Mouse (Mus musculus) heart, embryonic 12.5 days (tissue): ENCODE measurements around the gene Fdxacb1. TPM values are rescaled to one million over a fixed set of nuclear protein-coding genes. Genes with fewer than 3 reads are reported as not detected.

Source experiments
- polyA plus RNA-seq: library from polyadenylated mRNA; unstranded; fragments of >200 nt; fragmentation: Nextera tagmentation; extraction: Ambion mirVana; gene quantifications from 2 replicates; pipeline ENCODE4 v1.2.1, GENCODE M21; 2016

Fdxacb1 gene
- polyA plus RNA-seq, 1 experiment from 2014 or later: 10.3 TPM

Other genes starting within 250 kb of the Fdxacb1 start
- 82.2 and 84.1 TPM in 2 replicates for gene Pts, start 239.5 kb upstream of the Fdxacb1 start, polyA plus RNA-seq
- 3.9 and 4.0 TPM in 2 replicates for gene Il18, start 213.4 kb upstream of the Fdxacb1 start, polyA plus RNA-seq
- gene Bco2, start 213.1 kb upstream of the Fdxacb1 start, polyA plus RNA-seq: 0.08 TPM in 1 of 2 replicates, not detected in the other
- gene Tex12, start 206.9 kb upstream of the Fdxacb1 start, polyA plus RNA-seq: 0.22 TPM in 1 of 2 replicates, not detected in the other
- 570 and 575 TPM in 2 replicates for gene Sdhd, start 164.4 kb upstream of the Fdxacb1 start, polyA plus RNA-seq
- gene Timm8b, start 164.3 kb upstream of the Fdxacb1 start, polyA plus RNA-seq: 290 and 305 TPM in 2 replicates
- gene Pih1d2, start 150.9 kb upstream of the Fdxacb1 start, polyA plus RNA-seq: 2.5 and 3.0 TPM in 2 replicates
- 20.4 and 21.0 TPM in 2 replicates for gene Nkapd1, start 150.8 kb upstream of the Fdxacb1 start, polyA plus RNA-seq
- 138 and 147 TPM in 2 replicates for gene Dlat, start 108.5 kb upstream of the Fdxacb1 start, polyA plus RNA-seq
- gene Dixdc1, start 28.7 kb upstream of the Fdxacb1 start, polyA plus RNA-seq: 9.2 and 10.8 TPM in 2 replicates
- gene 2310030G06Rik, start 21.7 kb upstream of the Fdxacb1 start, polyA plus RNA-seq: 9.5 and 13.2 TPM in 2 replicates
- 1,032 and 1,048 TPM in 2 replicates for gene Cryab, start 16.9 kb upstream of the Fdxacb1 start, polyA plus RNA-seq
- gene Hspb2, start 15.9 kb upstream of the Fdxacb1 start, polyA plus RNA-seq: 284 and 285 TPM in 2 replicates
- gene Alg9, start 6.8 kb downstream of the Fdxacb1 start, polyA plus RNA-seq: 38.6 TPM in 2 replicates
- gene 1110032A03Rik, start 7.3 kb downstream of the Fdxacb1 start, polyA plus RNA-seq: 19.9 and 20.7 TPM in 2 replicates
- 61.1 and 62.1 TPM in 2 replicates for gene Ppp2r1b, start 77.1 kb downstream of the Fdxacb1 start, polyA plus RNA-seq
- gene Sik2, start 240.8 kb downstream of the Fdxacb1 start, polyA plus RNA-seq: 18.2 and 18.7 TPM in 2 replicates